Mouse (Mus musculus): Measurements from ENCODE around the gene Ppm1j.
"Not testable (repeated sequence)": the region's sequence is repeated elsewhere in the genome, so short reads cannot be mapped to it uniquely, and the experiment has no call there.

Gene Ppm1j

DNA sequence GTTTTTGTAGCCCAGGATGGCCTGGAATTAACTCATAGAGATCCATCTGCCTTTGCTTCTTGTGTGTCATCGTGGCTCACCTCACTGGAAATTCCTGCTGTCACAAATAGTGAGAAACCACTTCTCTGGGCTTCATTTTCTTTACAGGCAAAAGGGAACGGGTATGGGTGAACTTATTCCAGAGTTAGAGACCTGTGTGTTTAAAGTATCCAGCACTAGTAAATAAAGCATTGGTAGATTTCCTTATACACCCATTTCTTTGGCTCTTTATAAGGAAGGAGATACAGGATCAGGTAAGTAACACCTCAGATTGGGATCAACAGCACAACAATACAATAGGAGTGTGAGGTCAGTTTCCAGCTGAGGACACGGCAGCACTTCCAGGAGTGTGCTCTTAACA, 7.2 kb downstream of the Ppm1j start, which contains the start of gene Rhoc:
Gene Rhoc, plus strand, starts transcription at position 301 of the 400 bp plus-strand sequence.
- no peak for DNase-seq

DNA sequence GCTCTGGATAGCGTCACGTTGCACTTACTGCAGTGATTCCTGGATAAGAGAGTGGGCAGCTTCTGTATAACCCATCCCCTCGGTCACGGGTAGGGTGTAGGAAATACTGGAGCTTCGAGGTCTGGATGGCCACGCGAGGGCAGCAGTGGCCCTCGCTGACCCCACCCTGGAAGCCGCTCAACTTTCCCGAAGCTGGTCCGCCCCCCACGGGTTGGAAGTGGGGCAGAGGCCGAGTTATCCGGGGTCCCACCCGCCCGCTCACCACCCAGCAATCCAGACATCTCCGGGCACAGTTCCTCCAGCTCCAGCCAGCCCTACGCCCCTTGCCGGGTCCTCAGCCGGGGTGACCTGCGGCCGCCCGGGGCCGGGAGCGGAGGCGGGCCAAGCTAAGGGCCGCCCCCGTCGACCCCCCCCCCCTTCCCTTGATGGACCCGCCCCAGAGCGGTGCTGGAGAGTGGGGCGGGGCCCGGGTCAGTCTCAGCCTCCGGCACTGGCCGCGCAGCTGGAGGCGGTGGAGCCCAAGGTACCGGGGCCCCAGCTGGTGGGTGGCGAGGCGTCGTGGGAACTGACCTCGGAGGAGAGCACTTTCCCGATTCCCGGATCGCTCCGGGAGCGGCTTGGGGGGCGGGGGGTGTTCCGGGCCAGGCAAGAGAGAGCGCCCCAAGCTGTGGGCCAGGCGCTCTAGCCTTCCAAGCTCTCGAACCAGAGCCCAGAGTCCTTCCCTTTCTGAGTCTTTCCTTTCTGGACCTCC, 7.9 kb downstream of the Ppm1j start:
- peak; percentile 70 for DNase-seq

DNA sequence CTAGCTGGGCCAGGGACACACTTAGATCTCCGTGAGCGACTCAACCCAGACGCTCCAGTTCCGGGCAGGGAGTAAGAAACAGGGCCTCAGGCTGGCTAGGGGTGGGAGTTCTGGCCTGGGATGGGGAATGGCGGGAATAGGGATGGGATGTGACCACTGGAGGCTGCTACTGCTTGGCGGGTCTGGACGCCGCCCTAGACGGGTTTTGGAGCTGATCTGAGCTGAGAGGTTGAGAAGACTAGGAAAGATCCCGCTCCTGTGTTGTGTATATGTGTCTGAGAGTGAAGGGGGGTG, 8.4 kb downstream of the Ppm1j start:
- no peak for DNase-seq

DNA sequence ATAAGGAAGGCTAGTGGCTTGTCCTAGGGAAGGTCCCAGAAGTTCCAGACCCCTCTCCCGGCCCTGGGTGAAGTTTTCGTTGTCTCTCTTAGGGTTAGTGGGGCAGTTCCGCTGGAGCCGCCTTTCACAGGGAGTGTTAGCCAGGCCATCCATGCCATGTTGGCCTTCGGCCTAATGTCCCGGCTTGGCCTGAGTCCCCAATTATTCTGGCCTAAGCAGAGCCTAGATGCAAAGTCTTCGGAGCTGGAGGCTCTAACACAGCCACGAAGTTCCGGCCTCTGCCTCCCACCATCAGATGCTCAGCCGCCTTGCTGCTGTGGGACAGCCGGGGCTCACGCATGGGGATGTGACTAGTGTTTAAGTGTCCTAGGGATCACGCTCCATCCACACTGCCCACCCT, 9.0 kb downstream of the Ppm1j start:
- DNase-seq: no peak

DNA sequence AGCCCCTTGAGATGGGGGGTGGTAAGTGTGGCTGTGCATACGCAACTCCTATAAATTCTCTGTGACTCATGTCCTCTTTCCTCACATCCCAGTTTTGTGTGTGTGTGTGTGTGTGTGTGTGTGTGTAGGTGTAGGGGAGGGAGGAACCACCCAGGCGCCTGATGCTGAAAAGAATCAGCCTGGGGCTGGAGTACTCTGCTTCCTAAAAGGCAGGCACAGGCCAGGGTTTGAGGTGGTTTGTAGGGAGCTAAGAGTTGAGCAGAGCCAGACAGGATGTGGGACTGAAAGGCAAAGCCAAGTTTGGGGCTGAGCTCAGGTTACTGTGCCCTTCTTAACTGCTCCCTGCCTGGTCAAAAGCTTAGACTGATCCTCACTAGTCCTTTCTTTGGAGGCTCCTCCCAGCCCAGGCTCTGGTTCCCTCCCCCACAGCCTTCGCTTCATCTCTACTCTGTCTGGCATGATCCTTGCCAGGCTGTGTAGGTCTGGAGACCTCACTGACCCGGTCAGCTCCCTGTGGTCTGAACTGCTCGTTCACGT, 9.6 kb downstream of the Ppm1j start:
- peak; percentile 59 for DNase-seq

DNA sequence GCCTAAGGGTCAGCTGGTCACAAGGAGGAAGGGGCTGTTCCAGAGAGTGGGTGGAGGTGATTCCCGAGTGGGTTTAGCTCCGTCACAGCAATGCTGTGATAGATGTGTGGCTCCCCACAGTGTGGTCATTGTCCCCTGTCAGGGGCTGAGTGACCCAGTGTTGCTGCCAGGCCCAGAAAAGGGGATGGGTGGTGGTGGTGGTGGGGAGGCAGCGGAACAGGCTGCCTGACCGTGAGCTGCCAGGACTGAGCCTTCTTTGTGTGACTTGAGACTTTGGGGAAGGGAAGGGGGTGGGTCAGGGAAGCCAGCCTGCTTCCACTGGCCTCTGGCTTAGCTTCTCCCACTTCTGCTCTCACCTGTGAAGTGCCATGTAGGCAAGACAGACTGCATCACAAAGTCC, 10.2 kb downstream of the Ppm1j start:
- no peak for DNase-seq

DNA sequence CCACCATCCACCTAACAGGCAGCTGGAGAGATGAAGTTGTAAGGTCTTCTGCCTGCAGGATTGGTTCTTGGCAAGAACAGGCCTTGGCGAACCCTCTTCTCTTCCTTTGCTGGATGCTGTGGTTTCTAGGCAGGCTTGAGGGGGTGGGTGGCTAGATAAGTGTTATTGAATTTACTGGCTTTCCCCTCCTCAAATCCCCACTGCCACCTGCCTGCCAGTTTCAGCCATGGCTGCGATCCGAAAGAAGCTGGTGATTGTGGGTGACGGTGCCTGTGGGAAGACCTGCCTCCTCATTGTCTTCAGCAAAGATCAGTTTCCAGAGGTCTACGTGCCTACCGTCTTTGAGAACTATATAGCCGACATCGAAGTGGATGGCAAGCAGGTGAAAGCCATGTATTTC, 10.8 kb downstream of the Ppm1j start:
- no peak for DNase-seq

DNA sequence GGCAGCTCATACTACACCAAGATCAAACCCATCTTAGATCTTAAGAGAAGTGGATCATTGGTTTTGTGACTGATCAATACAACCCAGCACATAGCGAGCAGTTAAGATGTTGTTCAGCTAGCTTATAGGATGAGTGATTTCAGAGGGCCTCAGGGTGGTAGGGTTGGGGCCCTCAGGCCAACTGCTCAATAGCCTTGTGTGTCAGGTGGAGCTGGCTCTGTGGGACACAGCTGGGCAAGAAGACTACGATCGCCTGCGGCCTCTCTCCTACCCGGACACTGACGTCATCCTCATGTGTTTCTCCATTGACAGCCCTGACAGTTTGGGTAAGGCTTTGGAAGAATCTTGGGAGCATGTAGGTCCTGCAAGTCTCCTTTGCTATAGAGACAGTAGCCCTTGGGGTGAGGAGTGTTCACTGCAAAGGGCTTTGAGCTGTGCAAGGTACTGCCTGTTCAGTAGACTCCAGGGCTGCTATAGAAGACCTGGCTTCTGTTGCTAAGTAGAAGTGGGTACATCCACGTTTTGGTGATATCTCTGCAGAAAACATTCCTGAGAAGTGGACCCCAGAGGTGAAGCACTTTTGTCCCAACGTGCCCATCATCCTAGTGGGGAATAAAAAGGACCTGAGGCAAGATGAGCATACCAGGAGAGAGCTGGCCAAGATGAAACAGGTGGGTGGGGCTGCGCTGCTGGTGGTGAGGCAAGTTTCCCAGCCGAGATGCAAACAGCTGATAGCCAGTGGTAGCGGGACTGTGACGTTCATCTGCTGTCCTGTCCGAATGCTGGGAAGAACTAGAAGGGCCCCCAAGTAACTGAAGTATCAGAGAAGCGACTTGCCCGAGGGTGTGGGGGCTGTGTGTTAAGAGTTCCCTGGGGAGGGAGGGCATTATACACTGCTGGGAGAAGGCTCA, 11.8 kb downstream of the Ppm1j start:
- no peak for DNase-seq

DNA sequence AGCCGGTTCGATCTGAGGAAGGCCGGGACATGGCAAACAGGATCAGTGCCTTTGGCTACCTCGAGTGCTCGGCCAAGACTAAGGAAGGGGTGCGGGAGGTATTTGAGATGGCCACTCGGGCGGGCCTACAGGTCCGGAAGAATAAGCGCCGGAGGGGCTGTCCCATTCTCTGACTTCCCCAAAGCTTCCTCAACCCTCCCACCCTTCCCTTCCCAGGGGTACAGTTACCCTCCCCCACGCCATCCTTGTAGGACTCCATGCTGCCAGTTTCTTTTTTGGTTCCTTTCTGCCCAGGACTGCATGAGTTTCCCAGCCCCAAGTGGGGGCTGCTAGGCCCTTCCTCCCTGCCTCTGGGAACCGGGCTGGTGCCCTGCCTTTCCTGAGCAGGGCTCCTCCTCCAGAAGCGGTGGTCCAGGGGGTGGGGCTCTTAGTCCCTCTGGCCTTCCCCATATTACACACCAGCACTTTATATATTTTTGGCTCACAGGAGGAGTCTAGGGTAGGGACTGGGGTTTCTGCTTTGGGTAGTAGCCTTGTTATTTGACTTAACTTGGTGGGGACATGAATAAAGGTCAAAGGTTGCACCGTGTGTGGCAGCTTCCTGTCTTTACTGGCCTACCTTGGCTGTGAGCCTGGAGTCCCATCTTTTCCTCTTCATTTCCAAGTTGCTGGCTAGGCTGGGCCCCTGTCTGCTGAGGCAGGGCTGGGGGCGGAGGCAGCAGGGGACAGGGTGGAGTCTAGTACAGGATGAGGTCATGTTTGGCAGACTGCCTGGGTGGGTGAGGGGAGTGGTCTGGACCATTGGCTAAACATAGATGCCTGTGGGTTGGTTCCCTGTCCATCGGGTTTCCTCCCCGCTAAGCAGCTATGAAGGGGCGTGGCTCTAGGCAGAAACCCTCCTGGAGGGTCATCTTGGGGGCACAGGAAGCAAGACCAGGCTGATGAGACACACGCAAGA, 13.3 kb downstream of the Ppm1j start:
- peak; percentile 89 for DNase-seq

DNA sequence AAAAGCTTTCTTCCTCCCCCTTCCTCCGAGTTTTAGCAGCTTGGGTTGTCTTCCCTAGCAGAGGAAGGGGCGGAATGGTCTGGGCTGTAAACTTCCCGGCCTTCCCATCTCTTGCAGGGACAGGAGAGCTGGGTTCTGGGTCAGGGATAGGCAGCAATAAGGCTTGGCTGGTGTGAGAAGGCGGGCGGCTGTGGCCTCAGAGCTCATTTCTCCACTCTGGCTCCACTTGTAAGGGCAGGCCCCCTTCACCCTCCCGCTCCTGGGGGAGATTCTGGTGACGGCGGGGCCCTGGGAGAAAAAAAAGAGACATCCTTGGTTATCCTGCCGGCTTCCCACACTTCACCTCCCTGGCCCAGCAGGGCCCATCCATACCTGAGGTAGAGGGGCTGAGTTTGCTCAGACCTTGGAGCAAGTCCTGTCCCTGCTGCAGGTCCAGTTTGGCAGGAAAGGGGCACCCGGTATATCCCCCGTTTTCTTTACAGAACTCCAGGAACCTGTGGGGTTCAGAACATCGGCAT, 14.2 kb downstream of the Ppm1j start:
- no peak for DNase-seq

DNA sequence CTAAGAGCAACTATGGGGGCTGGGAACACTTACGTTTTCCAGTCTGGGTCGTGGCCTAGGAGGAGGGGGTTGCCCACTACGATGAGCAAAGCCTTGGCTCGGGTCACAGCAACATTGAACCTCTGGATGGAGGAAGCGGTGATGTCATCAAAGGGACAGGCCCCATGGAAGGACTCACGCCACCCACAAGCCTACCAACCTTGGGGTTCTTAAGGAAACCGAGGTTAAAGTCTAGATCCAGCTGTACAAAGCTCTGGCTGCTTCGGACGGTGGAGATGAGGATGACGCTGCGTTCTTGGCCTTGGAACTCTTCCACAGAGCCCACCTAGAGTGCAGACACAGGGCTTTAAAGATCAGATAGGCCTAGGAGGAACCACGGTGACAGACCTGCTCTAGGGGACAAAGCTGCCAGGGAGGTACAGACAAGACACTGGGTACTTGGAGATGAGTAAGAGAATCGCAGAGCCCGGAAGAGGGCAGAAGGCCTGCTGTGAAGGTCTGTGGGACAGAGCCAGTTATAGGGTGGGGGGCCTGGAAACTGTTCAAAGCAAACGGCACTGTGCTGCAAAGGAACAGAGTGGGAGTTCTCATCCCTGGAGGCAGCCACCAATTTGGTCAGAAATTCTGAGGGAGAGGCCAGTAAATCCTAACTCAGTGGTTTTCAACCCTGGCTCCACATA, 14.9 kb downstream of the Ppm1j start:
- DNase-seq: no peak

DNA sequence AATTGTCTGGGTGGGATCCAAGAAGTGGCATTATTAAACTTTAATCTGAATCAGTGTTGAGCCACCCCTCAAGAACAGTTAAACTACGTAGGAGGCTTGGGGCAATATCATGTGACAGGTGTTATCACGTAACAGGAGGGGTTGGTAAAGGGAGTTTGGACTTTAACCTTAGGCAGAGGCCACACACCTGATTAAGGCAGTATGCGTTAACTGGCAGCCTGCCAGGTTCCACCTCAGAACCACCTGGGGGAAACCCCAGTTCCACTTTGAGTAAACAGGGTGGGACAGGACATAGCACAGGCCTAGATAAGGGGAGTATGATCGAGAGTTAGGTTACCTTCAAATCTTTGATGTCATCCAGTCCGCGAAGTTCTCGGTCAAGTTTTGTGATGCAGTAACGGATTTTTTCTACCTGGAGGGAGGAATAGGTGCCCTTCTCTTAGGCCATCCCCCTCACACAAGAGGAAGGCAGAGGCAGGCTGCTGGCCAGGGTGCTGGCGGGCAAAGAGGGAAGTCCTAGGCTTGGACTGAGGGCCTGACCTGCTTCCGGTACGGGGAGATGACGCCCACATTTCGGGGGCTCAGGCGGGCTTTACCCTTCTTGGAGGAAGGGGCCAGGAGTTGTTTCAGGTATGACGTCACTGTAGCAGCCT, 15.7 kb downstream of the Ppm1j start:
- DNase-seq: no peak

DNA sequence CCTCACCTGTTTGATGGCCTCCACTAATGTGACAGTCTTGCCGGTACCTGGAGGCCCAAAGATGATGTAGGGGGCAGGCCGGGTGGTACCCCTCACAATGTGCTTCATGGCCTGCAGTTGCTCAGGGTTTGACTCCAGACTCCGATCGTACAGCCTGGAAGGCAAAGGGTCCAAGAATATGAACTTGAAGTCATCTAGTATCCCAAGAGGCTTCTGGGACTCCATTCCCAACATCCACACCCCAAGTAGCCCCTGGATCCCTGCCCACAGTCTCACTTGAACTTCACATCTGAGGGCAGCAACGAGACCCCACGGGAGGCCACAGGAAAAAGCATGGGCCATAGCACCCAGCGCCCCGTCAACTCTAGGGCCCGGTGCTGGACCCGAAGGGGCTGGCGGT, 19.8 kb downstream of the Ppm1j start:
- no peak for DNase-seq

DNA sequence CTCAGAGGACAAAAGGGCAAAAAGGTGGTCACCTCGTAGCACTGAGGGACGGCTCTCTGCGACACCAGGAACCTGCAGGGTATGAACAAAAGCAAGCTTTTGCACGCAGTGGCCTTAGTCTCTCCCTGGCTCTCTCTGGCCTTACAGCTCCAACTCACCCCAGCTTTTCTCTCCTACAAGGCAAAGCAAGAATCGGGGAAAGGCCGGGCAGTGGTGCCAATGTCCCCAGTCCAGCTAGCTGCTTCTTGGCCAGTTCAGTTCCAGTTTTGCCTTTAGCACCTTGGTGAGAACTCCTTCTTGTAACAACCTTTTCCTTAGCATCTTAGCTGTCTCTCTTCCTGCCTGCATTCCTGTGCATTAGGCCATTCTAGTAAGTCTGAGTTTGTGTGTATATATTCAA, 20.6 kb downstream of the Ppm1j start:
- DNase-seq: no peak

DNA sequence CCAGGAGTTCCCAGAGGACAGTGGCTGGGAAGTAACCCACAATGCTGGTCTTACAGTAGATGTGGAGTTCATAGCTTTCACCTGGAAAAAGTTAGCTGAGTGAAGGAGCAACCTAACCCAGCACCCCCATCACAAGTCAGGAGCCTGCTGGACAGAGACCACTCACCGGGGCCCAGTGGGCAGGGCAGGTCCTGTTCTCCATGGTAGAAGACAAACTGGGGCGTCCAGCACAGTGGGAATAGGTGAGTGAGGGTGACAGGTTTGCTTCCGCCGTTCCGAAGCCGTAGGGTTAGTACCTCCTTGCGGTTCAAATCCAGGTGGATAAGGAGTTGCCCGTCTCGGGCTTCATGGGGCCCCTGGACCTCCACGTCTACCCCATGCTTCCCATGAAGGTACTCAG, 23.5 kb downstream of the Ppm1j start:
- no peak for DNase-seq

DNA sequence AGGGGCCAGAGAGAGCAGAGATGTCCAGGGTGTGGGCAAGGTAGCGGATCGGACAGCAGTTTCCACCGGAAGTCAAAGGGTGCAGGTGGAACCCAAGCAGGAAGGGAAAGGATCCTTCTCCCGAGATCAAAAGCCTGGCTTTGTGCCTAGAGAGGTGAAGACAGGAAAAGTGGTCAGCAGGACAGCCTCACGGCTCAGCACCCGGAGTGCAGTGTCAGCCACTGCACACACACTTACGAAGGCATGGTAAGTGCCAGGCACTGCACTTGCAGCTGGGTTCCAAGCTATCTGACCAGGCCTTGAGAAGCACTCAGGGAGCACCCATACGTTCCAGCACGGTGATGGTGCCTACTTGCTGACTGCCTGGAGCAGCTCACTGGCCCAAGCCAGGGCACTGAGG, 24.7 kb downstream of the Ppm1j start:
- no peak for DNase-seq

DNA sequence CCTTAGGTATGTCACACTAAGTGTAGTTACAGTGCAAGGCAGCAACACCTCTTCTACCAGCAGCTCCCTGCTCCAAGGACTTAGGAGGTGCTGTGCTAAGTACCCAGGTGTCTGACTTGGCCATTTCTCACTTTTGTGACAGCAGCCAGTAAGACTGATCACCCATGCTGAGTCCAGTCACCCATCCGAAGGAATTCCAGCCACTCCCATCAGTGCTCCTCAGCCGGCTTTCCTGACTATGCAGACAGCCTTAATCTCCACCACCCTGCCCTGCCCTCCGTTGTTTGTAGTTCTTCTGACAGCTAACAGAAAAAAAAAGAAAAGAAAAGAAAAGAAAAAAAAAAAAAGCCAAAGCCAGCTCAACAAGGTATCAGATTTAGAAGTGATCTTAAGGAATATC, 30.9 kb downstream of the Ppm1j start:
- no peak for DNase-seq

DNA sequence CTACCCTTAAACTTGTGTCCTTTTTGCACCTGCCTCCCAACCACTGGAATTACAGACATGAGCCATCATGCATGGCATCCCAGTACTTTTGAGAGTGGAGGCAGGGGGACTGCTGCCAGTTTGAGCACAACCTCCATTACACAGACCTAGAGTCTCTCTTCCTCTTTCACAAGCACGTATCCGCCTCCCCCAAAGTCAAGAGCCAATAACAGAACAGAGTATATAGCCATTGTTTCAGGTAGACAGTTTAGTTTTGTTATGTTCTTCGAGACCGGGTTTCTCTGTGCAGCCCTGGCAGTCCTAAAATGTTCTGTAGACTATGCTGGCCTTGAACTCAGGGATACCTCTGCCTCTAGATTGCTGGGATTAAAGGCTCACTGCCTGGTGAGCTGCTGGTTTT, 31.4 kb downstream of the Ppm1j start:
- DNase-seq: no peak

DNA sequence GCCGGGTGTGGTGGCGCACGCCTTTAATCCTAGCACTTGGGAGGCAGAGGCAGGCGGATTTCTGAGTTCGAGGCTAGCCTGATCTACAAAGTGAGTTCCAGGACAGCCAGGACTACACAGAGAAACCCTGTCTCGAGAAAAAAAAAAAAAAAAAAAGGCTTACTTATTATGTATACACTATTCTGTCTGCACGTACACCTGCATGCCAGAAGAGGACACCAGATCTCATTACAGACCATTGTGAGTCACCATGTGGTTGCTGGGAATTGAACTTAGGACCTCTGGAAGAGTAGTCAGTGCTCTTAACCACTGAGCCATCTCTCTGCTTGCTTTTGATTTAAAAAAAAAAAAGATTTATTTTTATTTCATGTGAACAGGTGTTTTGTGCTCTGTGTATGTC, 32.4 kb downstream of the Ppm1j start:
- DNase-seq: not testable (repeated sequence)

DNA sequence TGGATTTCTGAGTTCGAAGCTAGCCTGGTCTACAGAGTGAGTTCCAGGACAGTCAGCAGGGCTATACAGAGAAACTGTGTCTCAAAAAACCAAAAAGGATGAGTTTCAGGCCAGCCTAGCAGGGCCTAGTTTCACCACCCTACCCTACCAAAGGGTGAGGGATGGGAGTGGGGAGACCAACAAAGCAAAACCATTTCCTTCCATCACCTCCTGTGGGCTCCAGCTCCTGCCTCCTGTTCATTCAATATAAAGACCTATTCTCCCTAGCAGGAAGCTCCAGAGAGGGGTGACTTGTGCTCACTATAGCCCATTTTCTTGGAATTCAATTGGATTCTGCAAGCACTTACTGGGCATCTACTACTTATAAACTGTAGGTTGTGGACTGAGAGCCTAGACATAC, 33.9 kb downstream of the Ppm1j start:
- no peak for DNase-seq

DNA sequence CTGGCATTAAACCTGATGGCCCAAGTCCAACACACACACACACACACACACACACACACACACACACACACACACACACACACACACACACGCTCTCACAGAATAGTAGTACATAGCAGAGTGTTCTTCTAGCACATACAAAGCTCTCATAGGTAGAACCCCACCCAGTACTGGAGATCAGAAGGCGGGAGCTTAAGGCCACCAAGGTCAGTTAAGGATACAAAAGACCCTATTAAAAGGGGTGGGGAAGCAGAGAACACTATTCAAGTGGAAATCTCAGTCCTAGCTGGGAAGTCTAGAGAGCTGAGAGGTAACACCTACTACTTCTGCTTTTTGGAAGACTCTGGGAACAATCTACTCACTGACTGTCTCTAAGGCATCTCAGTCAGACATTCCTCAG, 34.5 kb downstream of the Ppm1j start:
- DNase-seq: no peak

DNA sequence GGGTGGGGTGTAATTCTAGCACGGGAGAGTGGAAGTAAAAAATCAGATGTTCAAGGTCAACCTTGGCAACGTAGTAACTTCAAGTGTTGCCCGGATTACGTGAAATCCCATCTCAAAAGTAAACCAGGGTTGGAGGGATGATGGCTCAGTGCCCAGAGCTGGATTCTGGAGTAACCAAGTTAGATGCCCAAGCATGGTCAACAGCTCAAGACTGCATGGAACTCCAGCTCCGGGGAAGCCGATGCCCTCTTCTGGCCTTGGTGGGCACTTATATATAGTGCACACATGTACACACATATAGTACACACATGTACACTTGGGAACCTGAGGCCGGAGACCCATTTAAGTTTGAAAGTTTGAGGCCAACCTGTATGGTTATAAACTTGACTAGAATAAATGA, 35.3 kb downstream of the Ppm1j start:
- DNase-seq: no peak
